Comparison of ENCODE assay signal across 1 mouse cellular context in genomic region chr9:21132102-21132775, GRCm38 (mm10).
TF ChIP-seq lines count a peak whose summit lies in the region.

No protein-coding gene starts in this region.

TF ChIP-seq in MEL, 35 proteins besides CTCF, POLR2A, EP300 and RAD21 (continued from another document):
- TF ChIP-seq MEF2A (IDR thresholded peaks at IDR 0.05; ENCODE audit: extremely low read depth, insufficient replicate concordance, low read depth, low read length, poor library complexity, severe bottlenecking) (no peak), ZNF384 (IDR thresholded peaks at IDR 0.05; ENCODE audit: low read depth, low read length) (no peak), POLR2AphosphoS2 (IDR thresholded peaks at IDR 0.05; ENCODE audit: low read length) (no peak), ETS1 (IDR thresholded peaks at IDR 0.05; ENCODE audit: low read depth, low read length) (no peak), TBP (IDR thresholded peaks at IDR 0.05; ENCODE audit: low read depth, low read length) (no peak), MAZ (IDR thresholded peaks at IDR 0.05; ENCODE audit: low read depth, low read length) (no peak), CHD1 (IDR thresholded peaks at IDR 0.05; ENCODE audit: low read depth, low read length) (no peak), MAX (IDR thresholded peaks at IDR 0.05; ENCODE audit: low read length) (no peak), NELFE (IDR thresholded peaks at IDR 0.05; ENCODE audit: low read depth, low read length) (no peak), POLR2AphosphoS5 (IDR thresholded peaks at IDR 0.05; ENCODE audit: borderline replicate concordance, low read depth, low read length) (no peak), ZMIZ1 (IDR thresholded peaks at IDR 0.05; ENCODE audit: low read depth, low read length) (no peak), SIN3A (IDR thresholded peaks at IDR 0.05; ENCODE audit: low read length) (no peak), CHD2 (IDR thresholded peaks at IDR 0.05; ENCODE audit: low read length) (no peak)
